Mouse (Mus musculus): ENCODE data around the gene Slc45a2.

Slc45a2 gene

DNA sequence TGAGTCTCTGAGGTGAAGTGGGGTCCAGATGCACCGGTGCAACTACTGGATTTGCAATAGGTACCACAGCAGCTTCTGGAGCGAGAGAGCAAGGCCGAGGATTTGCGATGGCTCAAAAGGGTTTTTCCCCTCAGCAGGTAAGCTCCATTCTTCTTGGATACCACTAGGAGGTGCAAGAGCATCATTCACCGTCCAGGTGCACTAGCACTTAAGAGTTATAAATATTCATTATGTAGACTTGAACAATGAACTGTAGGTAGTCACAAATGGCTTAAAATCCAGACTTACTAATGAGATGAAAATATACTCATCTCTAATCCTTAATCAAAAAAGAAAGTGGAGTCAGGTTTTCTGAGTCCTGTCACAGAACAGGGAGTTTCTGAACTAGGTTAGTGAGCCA lies 8.2 kb downstream of the Slc45a2 start:
- DNase-seq: no peak

DNA sequence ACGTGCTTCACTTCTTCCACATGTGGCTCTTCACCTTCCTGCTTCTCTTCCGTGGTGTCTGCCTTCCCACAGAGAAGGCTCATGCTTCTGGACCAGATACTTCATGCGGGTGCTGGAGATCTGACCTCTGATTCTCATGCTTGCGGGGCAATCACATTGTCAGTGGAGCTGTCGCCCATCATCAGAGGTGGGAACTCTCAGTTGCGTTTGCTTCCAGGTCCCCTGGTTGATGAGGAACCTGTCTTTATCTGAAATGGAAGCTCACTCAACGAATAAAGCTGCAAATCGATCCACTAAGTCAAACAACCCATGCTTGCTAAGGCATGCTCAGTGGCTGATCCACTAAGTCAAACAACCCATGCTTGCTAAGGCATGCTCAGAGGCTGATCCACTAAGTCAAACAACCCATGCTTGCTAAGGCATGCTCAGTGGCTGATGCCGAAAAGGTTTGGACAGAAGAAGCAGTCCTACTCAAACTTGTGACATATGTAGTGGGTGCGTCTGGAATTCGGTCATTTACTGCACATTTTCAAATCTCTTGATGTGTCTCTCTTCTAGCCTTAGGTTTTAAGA lies 10.5 kb downstream of the Slc45a2 start:
- DNase-seq: no peak

DNA sequence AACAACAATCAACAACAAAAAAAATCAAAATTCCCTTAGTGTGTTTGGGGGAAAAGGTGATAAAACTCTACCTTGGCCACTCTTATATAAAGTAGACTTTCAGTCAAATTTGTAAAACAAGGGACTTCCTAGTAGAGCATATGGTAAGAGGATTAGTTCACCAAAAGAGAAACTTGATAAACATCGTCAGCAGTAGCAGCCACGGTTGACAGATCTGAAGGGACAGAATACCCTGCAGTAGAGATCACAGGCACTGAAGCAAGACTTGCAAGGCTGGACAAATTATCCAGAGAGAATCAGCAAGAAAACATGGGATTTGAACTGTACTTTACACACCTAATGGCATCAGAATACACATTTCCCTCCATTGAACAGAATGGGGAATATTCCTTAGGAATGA lies 14.4 kb downstream of the Slc45a2 start:
- no peak for DNase-seq

DNA sequence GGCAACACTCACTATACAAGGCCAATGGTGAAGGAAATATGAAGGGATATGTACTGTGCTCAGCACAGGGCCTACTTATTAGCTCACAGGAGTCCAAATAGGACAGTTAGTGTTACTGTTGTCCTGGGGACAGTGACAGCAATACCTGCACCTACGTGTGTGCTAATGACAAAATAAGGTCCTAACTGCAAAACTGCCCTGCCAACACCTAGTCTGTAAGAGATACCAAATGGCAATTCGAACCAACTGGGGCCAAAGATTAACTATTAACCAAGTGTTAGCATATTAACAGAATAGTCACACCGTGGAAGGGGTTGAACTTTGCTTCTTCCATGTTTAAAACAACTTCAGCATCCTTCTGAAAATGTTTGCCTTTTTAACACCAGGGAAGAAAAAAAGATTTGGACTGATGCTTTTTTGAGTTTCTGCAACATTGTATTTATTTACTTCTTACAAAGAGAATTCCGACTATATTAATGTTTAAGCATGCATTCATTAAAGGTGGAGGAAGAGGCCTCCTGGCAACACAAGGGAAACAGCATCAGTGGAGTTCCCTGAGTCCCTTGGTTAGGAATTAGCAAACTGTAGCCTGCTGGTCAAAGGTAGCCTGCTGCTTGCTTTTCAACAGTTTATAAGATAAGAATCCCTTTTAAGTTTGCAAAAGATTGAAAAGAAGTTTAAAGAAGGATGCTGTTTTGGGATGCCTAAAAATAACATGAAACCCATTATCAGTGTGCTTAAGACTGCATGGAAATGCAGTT lies 26.5 kb downstream of the Slc45a2 start:
- no peak for DNase-seq

GRCm38 (mm10) chr15:11030188-11030587 lies 29.7 kb downstream of the Slc45a2 start:
- no peak for DNase-seq

GRCm38 (mm10) chr15:11035947-11036474 lies 35.5 kb downstream of the Slc45a2 start:
- no peak for DNase-seq

- no peak for DNase-seq
Observed at GRCm38 (mm10) chr15:11036535-11037375, 36.2 kb downstream of the Slc45a2 start.

DNA sequence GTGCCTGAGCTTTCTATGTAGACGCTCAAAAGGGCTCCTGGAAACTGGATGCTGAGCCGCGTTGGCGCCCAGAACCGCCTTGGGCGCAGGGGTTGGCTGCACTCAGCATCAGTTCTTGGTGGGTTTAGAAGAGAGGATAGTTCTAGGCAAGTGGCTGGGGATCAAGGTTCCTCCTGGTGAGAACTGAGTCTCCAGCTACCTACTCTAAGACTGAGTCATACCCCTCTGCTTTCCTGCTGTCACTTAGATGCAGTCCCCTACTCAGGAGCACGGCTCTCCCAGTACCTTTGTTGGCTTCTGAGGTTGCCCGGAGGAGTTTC lies 36.8 kb downstream of the Slc45a2 start:
- DNase-seq: no peak

GRCm38 (mm10) chr15:11037711-11038110 lies 37.2 kb downstream of the Slc45a2 start, which contains the start of gene Rxfp3:
Gene Rxfp3, minus strand, starts transcription at chr15:11037991.
- no peak for DNase-seq

GRCm38 (mm10) chr15:11038476-11038875 lies 38.0 kb downstream of the Slc45a2 start:
- DNase-seq: no peak

- DNase-seq: no peak
Observed at GRCm38 (mm10) chr15:11040067-11040466, 39.5 kb downstream of the Slc45a2 start.

- no peak for DNase-seq
Observed at GRCm38 (mm10) chr15:11041229-11041628, 40.7 kb downstream of the Slc45a2 start.

GRCm38 (mm10) chr15:11042828-11043227 lies 42.3 kb downstream of the Slc45a2 start:
- no peak for DNase-seq

DNA sequence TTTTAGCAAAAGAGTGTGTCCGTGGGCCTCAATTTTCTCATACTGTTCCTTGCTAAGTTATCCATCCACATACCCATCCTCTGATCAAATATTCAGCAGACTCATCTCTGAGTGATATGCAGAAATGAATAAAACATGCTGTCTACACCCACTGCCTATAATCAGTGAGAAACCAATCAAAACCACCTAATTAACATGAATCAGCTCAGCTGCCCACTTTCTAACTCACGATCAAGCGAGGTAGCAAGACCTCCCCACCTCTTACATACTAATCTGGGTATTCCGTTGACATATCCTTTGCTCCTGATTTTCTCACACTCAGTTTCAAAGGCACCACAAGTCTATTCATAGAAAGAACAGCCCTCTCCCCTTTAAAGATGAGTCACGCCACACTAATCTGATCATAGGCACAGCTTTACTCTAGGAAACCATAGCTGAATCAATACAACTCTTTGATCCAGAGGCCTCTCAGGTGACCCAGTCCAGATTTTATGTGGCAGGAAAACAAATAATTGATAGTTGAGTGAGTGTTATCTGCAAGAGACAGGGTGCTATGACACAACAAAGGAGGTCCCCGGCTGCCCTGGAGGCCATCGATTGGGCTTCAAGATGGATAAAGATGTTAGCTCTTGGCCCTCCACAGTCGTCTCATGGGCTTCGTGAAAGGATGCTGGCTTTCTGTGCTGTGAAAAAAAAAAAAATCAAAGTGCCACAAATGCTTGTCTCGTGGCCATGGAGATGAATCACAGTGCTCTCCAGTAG lies 53.3 kb downstream of the Slc45a2 start:
- no peak for DNase-seq

DNA sequence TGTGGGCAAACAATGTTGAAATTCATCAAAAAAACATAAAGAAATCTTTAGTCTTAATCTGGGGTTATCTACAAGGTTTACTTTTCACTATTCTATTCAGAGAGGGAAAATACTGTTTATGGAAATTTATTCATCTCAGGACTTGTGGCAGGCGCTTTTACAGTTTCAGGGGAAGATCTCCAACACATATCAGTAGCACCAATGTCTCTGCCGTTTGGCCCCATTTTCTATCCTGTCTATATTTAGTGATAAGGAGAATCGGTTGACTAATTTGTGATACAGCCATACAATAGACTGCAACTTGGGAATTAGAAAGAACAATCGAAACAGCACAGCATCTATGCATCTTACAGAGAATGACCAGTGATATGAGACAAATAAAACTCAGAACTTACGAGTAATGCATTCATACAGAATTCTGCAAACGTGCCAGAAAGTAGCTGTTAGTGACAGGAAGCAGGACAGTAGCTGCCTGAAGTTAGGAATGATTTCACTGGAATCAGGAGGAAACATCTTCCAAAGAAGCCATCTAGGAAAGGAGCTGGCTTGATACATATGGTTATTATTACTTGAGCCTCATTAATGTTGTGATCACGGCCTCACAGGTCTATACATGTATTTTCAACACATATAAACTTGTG lies 54.0 kb downstream of the Slc45a2 start:
- DNase-seq: no peak

- no peak for DNase-seq
Observed at GRCm38 (mm10) chr15:11062903-11063302, 62.4 kb downstream of the Slc45a2 start.

GRCm38 (mm10) chr15:11064160-11064557 lies 63.6 kb downstream of the Slc45a2 start:
- no peak for DNase-seq

GRCm38 (mm10) chr15:11064558-11065411 lies 64.3 kb downstream of the Slc45a2 start, which contains the start of gene Adamts12:
Gene Adamts12, plus strand, starts transcription at chr15:11064790.
- no peak for DNase-seq

- DNase-seq: no peak
Observed at GRCm38 (mm10) chr15:11065528-11066171, 65.1 kb downstream of the Slc45a2 start.

- DNase-seq: no peak
Observed at GRCm38 (mm10) chr15:11066299-11066698, 65.8 kb downstream of the Slc45a2 start.

DNA sequence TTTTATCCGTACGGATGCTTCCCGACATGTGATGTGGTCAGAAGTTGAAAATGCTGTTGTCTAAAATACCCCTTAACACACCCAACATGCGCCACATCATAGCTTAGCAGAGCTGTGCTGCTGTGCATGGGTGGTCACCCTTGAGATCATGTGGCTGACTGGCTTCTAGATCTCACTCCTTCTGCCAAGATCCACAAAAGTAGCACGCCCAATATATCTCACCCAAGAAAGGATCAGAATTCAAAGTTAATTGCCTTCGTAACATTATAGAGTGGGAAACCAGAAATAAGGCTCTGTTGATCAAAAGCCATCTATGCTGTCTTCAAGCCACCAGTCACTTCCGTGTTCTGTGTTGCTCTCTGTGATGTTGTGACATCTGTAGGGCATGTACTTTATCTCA lies 67.4 kb downstream of the Slc45a2 start:
- DNase-seq: no peak
